Mouse (Mus musculus) hindbrain, embryonic 15.5 days (tissue): ENCODE measurements around the gene Zfp36. TPM values are rescaled to one million over a fixed set of nuclear protein-coding genes. Genes with fewer than 3 reads are reported as not detected.

Source experiments
- ATAC-seq: fragments of 200-750 bp; cut with Nextera tagmentation; 2 replicates; pipeline ENCODE4 v1.8.0; 2017; ENCODE audit warnings: low read depth, moderate number of reproducible peaks, moderate TSS enrichment; ENCODE audit not compliant: low FRiP score
- H3K27ac ChIP-seq: fragments of 300-500 bp; sonication (generic); replicated peaks from 2 replicates; pipeline ENCODE4 v1.5.1; 2015; ENCODE audit warnings: mild to moderate bottlenecking, inconsistent platforms
- H3K27me3 ChIP-seq: fragments of 300-500 bp; sonication (generic); 2 replicates; pipeline ENCODE4 v1.6.1; 2015; ENCODE audit warnings: control low read depth, inconsistent platforms
- H3K36me3 ChIP-seq: fragments of 300-500 bp; sonication (generic); 2 replicates; pipeline ENCODE4 v1.6.1; 2015; ENCODE audit warnings: control low read depth, inconsistent platforms
- H3K4me1 ChIP-seq: fragments of 300-500 bp; sonication (generic); replicated peaks from 2 replicates; pipeline ENCODE4 v1.6.1; 2015; ENCODE audit warnings: control low read depth, inconsistent platforms
- H3K4me2 ChIP-seq: fragments of 300-500 bp; sonication (generic); 2 replicates; pipeline ENCODE4 v1.6.1; 2015; ENCODE audit warnings: moderate library complexity, mild to moderate bottlenecking, inconsistent platforms
- H3K4me3 ChIP-seq: fragments of 300-500 bp; sonication (generic); 2 replicates; pipeline ENCODE4 v1.5.1; 2015; ENCODE audit warnings: mild to moderate bottlenecking, inconsistent platforms
- H3K9ac ChIP-seq: fragments of 300-500 bp; sonication (generic); 2 replicates; pipeline ENCODE4 v1.6.1; 2015; ENCODE audit warnings: inconsistent platforms
- H3K9me3 ChIP-seq: fragments of 300-500 bp; sonication (generic); 2 replicates; pipeline ENCODE4 v1.6.1; 2016; ENCODE audit warnings: control low read depth, inconsistent platforms
- WGBS: fragments of 180-500 bp; shearing (Covaris S2); methylation state at CpG from one replicate; pipeline ENCODE4 v1.1.7; 2015; 5-methylcytosine and 5-hydroxymethylcytosine counted together
- polyA plus RNA-seq: library from polyadenylated mRNA; unstranded; fragments of >200 nt; fragmentation: Nextera tagmentation; extraction: Ambion mirVana; gene quantifications from 2 replicates; pipeline ENCODE4 v1.2.1, GENCODE M21; 2015

Gene Zfp36
- polyA plus RNA-seq, 1 experiment from 2014 or later, result 4.4 TPM

GRCm38 (mm10) chr7:28382347-28382951 is 2.4 kb upstream of the Zfp36 start:
- WGBS, result 60% methylated on average over 10 of the region's 12 CpGs
- Histone ChIP-seq H3K4me1 (peaks cover 39% of the 10 kb centered on the region), H3K27ac (0 out of 2 replicates have a peak overlapping the region, but pooled peaks have one; percentile 22)

GRCm38 (mm10) chr7:28381938-28382337 is 1.9 kb upstream of the Zfp36 start:
- Histone ChIP-seq H3K9ac (0 out of 2 replicates have a peak overlapping the region, but pooled peaks have one; percentile 3), H3K36me3 (no peaks in the 10 kb centered on the region), H3K9me3 (no peaks in the 10 kb centered on the region), H3K27ac (peak overlapping the region; percentile 57), H3K4me2 (peak overlapping the region; percentile 38), H3K4me1 (peaks cover 44% of the 10 kb centered on the region), H3K27me3 (no peaks in the 10 kb centered on the region), H3K4me3 (peak overlapping the region; percentile 2)
- 8% methylated on average over 20 of the region's 20 CpGs for whole genome bisulfite sequencing
- no peak for ATAC-seq

More at GRCm38 (mm10) chr7:28382347-28382951, 2.4 kb upstream of the Zfp36 start:
- no peak for ATAC-seq
- H3K36me3 ChIP-seq, result 0 out of 2 replicates have a peak, but pooled peaks cover 2% of the 10 kb centered on the region
- H3K4me3 ChIP-seq, result no peak overlapping the region
- H3K9ac ChIP-seq, result no peak overlapping the region
- no peaks in the 10 kb centered on the region for H3K27me3 ChIP-seq
- no peaks in the 10 kb centered on the region for H3K9me3 ChIP-seq
- H3K4me2 ChIP-seq, result peak overlapping the region; percentile 38

- ATAC-seq, result no peak
- Histone ChIP-seq H3K27ac (peak overlapping the region; percentile 57), H3K27me3 (no peaks in the 10 kb centered on the region), H3K36me3 (no peaks in the 10 kb centered on the region), H3K9me3 (no peaks in the 10 kb centered on the region), H3K9ac (0 out of 2 replicates have a peak overlapping the region, but pooled peaks have one; percentile 3), H3K4me1 (peaks cover 51% of the 10 kb centered on the region), H3K4me2 (peak overlapping the region; percentile 38), H3K4me3 (peak overlapping the region; percentile 2)
- WGBS, result 11% methylated on average over 30 of the region's 30 CpGs
These were observed 1.2 kb upstream of the Zfp36 start for GRCm38 (mm10) chr7:28381017-28381790.

GRCm38 (mm10) chr7:28378769-28379651 is 1.0 kb downstream of the Zfp36 start:
- no peaks in the 10 kb centered on the region for H3K36me3 ChIP-seq
- no peaks in the 10 kb centered on the region for H3K9me3 ChIP-seq
- H3K4me1 ChIP-seq, result peaks cover 62% of the 10 kb centered on the region
- no peaks in the 10 kb centered on the region for H3K27me3 ChIP-seq
- peak overlapping the region; percentile 86 for H3K4me2 ChIP-seq
- 1% methylated on average over 53 of the region's 53 CpGs for WGBS
- H3K9ac ChIP-seq, result peak overlapping the region; percentile 62
- ATAC-seq, result peak; percentile 21
- peak overlapping the region; percentile 51 for H3K4me3 ChIP-seq
- peak overlapping the region; percentile 75 for H3K27ac ChIP-seq

- Histone ChIP-seq H3K27ac (no peak overlapping the region; the same call in 1 of the 2 replicates), H3K4me2 (peak overlapping the region; percentile 86), H3K27me3 (no peaks in the 10 kb centered on the region), H3K4me1 (peaks cover 62% of the 10 kb centered on the region), H3K9ac (peak overlapping the region; percentile 62), H3K36me3 (no peaks in the 10 kb centered on the region), H3K9me3 (no peaks in the 10 kb centered on the region), H3K4me3 (peak overlapping the region; percentile 51)
- 41% methylated on average over 32 of the region's 32 CpGs for WGBS
- ATAC-seq, result no peak
These were observed 1.9 kb downstream of the Zfp36 start for GRCm38 (mm10) chr7:28378066-28378690.

GRCm38 (mm10) chr7:28377190-28378065 is 2.6 kb downstream of the Zfp36 start:
- Histone ChIP-seq H3K4me3 (peak overlapping the region; percentile 51), H3K27ac (no peak overlapping the region), H3K9ac (no peak overlapping the region), H3K27me3 (no peaks in the 10 kb centered on the region), H3K4me1 (peaks cover 57% of the 10 kb centered on the region), H3K36me3 (no peaks in the 10 kb centered on the region), H3K4me2 (peak overlapping the region; percentile 86), H3K9me3 (no peaks in the 10 kb centered on the region)
- no peak for ATAC-seq
- 74% methylated on average over 18 of the region's 18 CpGs for WGBS

- no peak for ATAC-seq
- peak overlapping the region; percentile 73 for H3K4me2 ChIP-seq
- WGBS, result 5% methylated on average over 30 of the region's 30 CpGs
- peaks cover 50% of the 10 kb centered on the region for H3K4me1 ChIP-seq
- no peaks in the 10 kb centered on the region for H3K36me3 ChIP-seq
- peak overlapping the region; percentile 44 for H3K4me3 ChIP-seq
- no peaks in the 10 kb centered on the region for H3K9me3 ChIP-seq
- H3K27me3 ChIP-seq, result no peaks in the 10 kb centered on the region
- H3K27ac ChIP-seq, result peak overlapping the region; percentile 86
- H3K9ac ChIP-seq, result peak overlapping the region; percentile 56
These were observed 3.9 kb downstream of the Zfp36 start for GRCm38 (mm10) chr7:28376011-28376771.

GRCm38 (mm10) chr7:28375176-28375921 is 4.7 kb downstream of the Zfp36 start:
- H3K4me3 ChIP-seq, result peak overlapping the region; percentile 44
- WGBS, result under 1% methylated on average over 36 of the region's 36 CpGs
- peak; percentile 10 for ATAC-seq

GRCm38 (mm10) chr7:28374647-28375046 is 5.4 kb downstream of the Zfp36 start:
- no peaks in the 10 kb centered on the region for H3K36me3 ChIP-seq
- H3K4me1 ChIP-seq, result peaks cover 61% of the 10 kb centered on the region
- no peak overlapping the region for H3K4me3 ChIP-seq
- peak overlapping the region; percentile 86; the same call in 1 of the 2 replicates for H3K27ac ChIP-seq
- 81% methylated on average over 10 of the region's 10 CpGs for WGBS
- no peaks in the 10 kb centered on the region for H3K9me3 ChIP-seq
- H3K4me2 ChIP-seq, result no peak overlapping the region
- no peak overlapping the region for H3K9ac ChIP-seq
- ATAC-seq, result no peak
- H3K27me3 ChIP-seq, result no peaks in the 10 kb centered on the region

More at GRCm38 (mm10) chr7:28375176-28375921, 4.7 kb downstream of the Zfp36 start:
- Histone ChIP-seq H3K9me3 (no peaks in the 10 kb centered on the region), H3K4me2 (peak overlapping the region; percentile 73), H3K27ac (peak overlapping the region; percentile 86), H3K27me3 (no peaks in the 10 kb centered on the region), H3K36me3 (no peaks in the 10 kb centered on the region), H3K4me1 (peaks cover 54% of the 10 kb centered on the region), H3K9ac (peak overlapping the region; percentile 56)
